Mouse (Mus musculus): ENCODE measurements at regions not wholly inside any gene's neighbourhood (a gene's known extent, or its start where the extent isn't known, plus 50 kb on each side); places are given as distances from the start of the nearest gene placed in this dataset.

- H3K9me3 ChIP-seq, result no peaks in the 10 kb centered on the region
- no peak overlapping the region for H3K4me2 ChIP-seq
- 92% methylated on average over 8 of the region's 8 CpGs for WGBS
- H3K36me3 ChIP-seq (replicated peaks), result no peaks in the 10 kb centered on the region
- no peak overlapping the region for H3K9ac ChIP-seq
- H3K27me3 ChIP-seq, result no peaks in the 10 kb centered on the region
- ATAC-seq (ENCODE audit: low FRiP score), result no peak
- H3K4me3 ChIP-seq (replicated peaks), result no peak overlapping the region
- H3K4me1 ChIP-seq, result no peaks in the 10 kb centered on the region; the same call in 1 of the 2 replicates
- no peak overlapping the region for H3K27ac ChIP-seq
Observed at GRCm38 (mm10) chr1:72108678-72109077, 103.4 kb downstream of the Mreg start.

GRCm38 (mm10) chr1:72107125-72107524 lies 105.0 kb downstream of the Mreg start:
- ATAC-seq (ENCODE audit: low FRiP score), result no peak
- H3K4me3 ChIP-seq (replicated peaks), result no peak overlapping the region
- 87% methylated on average over 7 of the region's 7 CpGs for WGBS
- H3K9ac ChIP-seq, result no peak overlapping the region
- no peaks in the 10 kb centered on the region for H3K36me3 ChIP-seq (replicated peaks)
- no peak overlapping the region for H3K4me2 ChIP-seq
- H3K4me1 ChIP-seq, result no peaks in the 10 kb centered on the region; the same call in 1 of the 2 replicates
- no peaks in the 10 kb centered on the region for H3K9me3 ChIP-seq
- no peaks in the 10 kb centered on the region for H3K27me3 ChIP-seq
- no peak overlapping the region for H3K27ac ChIP-seq

GRCm38 (mm10) chr1:72106655-72107054 lies 105.5 kb downstream of the Mreg start:
- Histone ChIP-seq H3K27me3 (no peaks in the 10 kb centered on the region), H3K4me3 (replicated peaks) (no peak overlapping the region), H3K9ac (no peak overlapping the region), H3K4me1 (no peaks in the 10 kb centered on the region; the same call in 1 of the 2 replicates), H3K4me2 (no peak overlapping the region), H3K9me3 (no peaks in the 10 kb centered on the region), H3K36me3 (replicated peaks) (no peaks in the 10 kb centered on the region), H3K27ac (no peak overlapping the region)
- no peak for ATAC-seq (ENCODE audit: low FRiP score)
- WGBS, result 83% methylated on average over 4 of the region's 4 CpGs

GRCm38 (mm10) chr1:72105435-72106057 lies 106.6 kb downstream of the Mreg start:
- ATAC-seq (ENCODE audit: low FRiP score), result no peak
- Histone ChIP-seq H3K9ac (no peak overlapping the region), H3K36me3 (replicated peaks) (no peaks in the 10 kb centered on the region), H3K4me3 (replicated peaks) (no peak overlapping the region), H3K27me3 (no peaks in the 10 kb centered on the region), H3K9me3 (no peaks in the 10 kb centered on the region), H3K4me1 (no peaks in the 10 kb centered on the region), H3K4me2 (no peak overlapping the region), H3K27ac (no peak overlapping the region)
- WGBS, result 87% methylated on average over 5 of the region's 5 CpGs

GRCm38 (mm10) chr1:72103962-72104361 lies 108.1 kb downstream of the Mreg start:
- 92% methylated on average over 6 of the region's 6 CpGs for WGBS
- ATAC-seq (ENCODE audit: low FRiP score), result no peak

GRCm38 (mm10) chr1:72103387-72103786 lies 108.7 kb downstream of the Mreg start:
- no peak overlapping the region for H3K4me2 ChIP-seq
- no peak for ATAC-seq (ENCODE audit: low FRiP score)
- H3K27ac ChIP-seq, result no peak overlapping the region
- H3K36me3 ChIP-seq (replicated peaks), result no peaks in the 10 kb centered on the region
- 90% methylated on average over 6 of the region's 6 CpGs for WGBS
- H3K9ac ChIP-seq, result no peak overlapping the region
- H3K4me3 ChIP-seq (replicated peaks), result no peak overlapping the region
- H3K9me3 ChIP-seq, result no peaks in the 10 kb centered on the region
- H3K27me3 ChIP-seq, result no peaks in the 10 kb centered on the region
- H3K4me1 ChIP-seq, result no peaks in the 10 kb centered on the region

More at GRCm38 (mm10) chr1:72103962-72104361, 108.1 kb downstream of the Mreg start:
- H3K27ac ChIP-seq, result no peak overlapping the region
- H3K4me2 ChIP-seq, result no peak overlapping the region
- no peaks in the 10 kb centered on the region for H3K9me3 ChIP-seq
- H3K36me3 ChIP-seq (replicated peaks), result no peaks in the 10 kb centered on the region
- no peaks in the 10 kb centered on the region for H3K27me3 ChIP-seq
- no peak overlapping the region for H3K9ac ChIP-seq
- H3K4me3 ChIP-seq (replicated peaks), result no peak overlapping the region
- no peaks in the 10 kb centered on the region for H3K4me1 ChIP-seq

- no peaks in the 10 kb centered on the region for H3K9me3 ChIP-seq
- no peaks in the 10 kb centered on the region for H3K27me3 ChIP-seq
- no peak for ATAC-seq (ENCODE audit: low FRiP score)
- H3K9ac ChIP-seq, result no peak overlapping the region
- H3K27ac ChIP-seq, result no peak overlapping the region
- H3K4me2 ChIP-seq, result no peak overlapping the region
- H3K36me3 ChIP-seq (replicated peaks), result no peaks in the 10 kb centered on the region
- no peaks in the 10 kb centered on the region for H3K4me1 ChIP-seq
- 79% methylated on average over 5 of the region's 5 CpGs for WGBS
- H3K4me3 ChIP-seq (replicated peaks), result no peak overlapping the region
Observed at GRCm38 (mm10) chr1:72099447-72099846, 112.7 kb downstream of the Mreg start.

- 76% methylated on average over 2 of the region's 2 CpGs for WGBS
- no peak for ATAC-seq (ENCODE audit: low FRiP score)
- H3K27me3 ChIP-seq, result no peaks in the 10 kb centered on the region
- no peak overlapping the region for H3K4me2 ChIP-seq
- H3K27ac ChIP-seq, result no peak overlapping the region
- no peaks in the 10 kb centered on the region for H3K36me3 ChIP-seq (replicated peaks)
- no peaks in the 10 kb centered on the region for H3K9me3 ChIP-seq
- no peak overlapping the region for H3K4me3 ChIP-seq (replicated peaks)
- no peaks in the 10 kb centered on the region for H3K4me1 ChIP-seq
- H3K9ac ChIP-seq, result no peak overlapping the region
Observed at GRCm38 (mm10) chr1:72091344-72091743, 120.8 kb downstream of the Mreg start.

GRCm38 (mm10) chr1:72085661-72086060 lies 126.4 kb downstream of the Mreg start:
- H3K27me3 ChIP-seq, result no peaks in the 10 kb centered on the region
- WGBS, result 70% methylated on average over 6 of the region's 6 CpGs
- no peak overlapping the region for H3K9ac ChIP-seq
- no peak overlapping the region for H3K4me2 ChIP-seq
- no peaks in the 10 kb centered on the region for H3K36me3 ChIP-seq (replicated peaks)
- H3K9me3 ChIP-seq, result no peaks in the 10 kb centered on the region
- no peak overlapping the region for H3K27ac ChIP-seq
- H3K4me1 ChIP-seq, result no peaks in the 10 kb centered on the region
- no peak for ATAC-seq (ENCODE audit: low FRiP score)
- no peak overlapping the region for H3K4me3 ChIP-seq (replicated peaks)

GRCm38 (mm10) chr1:72084219-72084618 lies 127.9 kb downstream of the Mreg start:
- no peaks in the 10 kb centered on the region for H3K27me3 ChIP-seq
- 86% methylated on average over 3 of the region's 3 CpGs for WGBS
- no peaks in the 10 kb centered on the region for H3K36me3 ChIP-seq (replicated peaks)
- ATAC-seq (ENCODE audit: low FRiP score), result no peak
- H3K27ac ChIP-seq, result no peak overlapping the region
- no peak overlapping the region for H3K4me3 ChIP-seq (replicated peaks)
- H3K9ac ChIP-seq, result no peak overlapping the region
- H3K4me2 ChIP-seq, result no peak overlapping the region
- H3K9me3 ChIP-seq, result no peaks in the 10 kb centered on the region
- H3K4me1 ChIP-seq, result no peaks in the 10 kb centered on the region

- Histone ChIP-seq H3K36me3 (replicated peaks) (no peaks in the 10 kb centered on the region), H3K9ac (no peak overlapping the region), H3K9me3 (no peaks in the 10 kb centered on the region), H3K4me2 (no peak overlapping the region), H3K4me3 (replicated peaks) (no peak overlapping the region), H3K27me3 (no peaks in the 10 kb centered on the region), H3K27ac (no peak overlapping the region), H3K4me1 (no peaks in the 10 kb centered on the region)
- no peak for ATAC-seq (ENCODE audit: low FRiP score)
- WGBS, result 89% methylated on average over 4 of the region's 4 CpGs
Observed at GRCm38 (mm10) chr1:72082366-72082765, 129.7 kb downstream of the Mreg start.

- H3K36me3 ChIP-seq (replicated peaks), result no peaks in the 10 kb centered on the region
- H3K27me3 ChIP-seq, result no peaks in the 10 kb centered on the region
- no peak for ATAC-seq (ENCODE audit: low FRiP score)
- no peak overlapping the region for H3K9ac ChIP-seq
- H3K27ac ChIP-seq, result no peak overlapping the region
- H3K4me3 ChIP-seq (replicated peaks), result no peak overlapping the region
- no peaks in the 10 kb centered on the region for H3K4me1 ChIP-seq
- 82% methylated on average over 5 of the region's 5 CpGs for WGBS
- H3K9me3 ChIP-seq, result no peaks in the 10 kb centered on the region
- no peak overlapping the region for H3K4me2 ChIP-seq
Observed at GRCm38 (mm10) chr1:72081811-72082210, 130.3 kb downstream of the Mreg start.

GRCm38 (mm10) chr1:72078926-72079550 lies 133.1 kb downstream of the Mreg start:
- WGBS, result 80% methylated on average over 7 of the region's 7 CpGs
- Histone ChIP-seq H3K4me3 (replicated peaks) (no peak overlapping the region), H3K4me1 (no peaks in the 10 kb centered on the region), H3K9me3 (no peaks in the 10 kb centered on the region), H3K36me3 (replicated peaks) (no peaks in the 10 kb centered on the region), H3K4me2 (no peak overlapping the region), H3K9ac (no peak overlapping the region), H3K27ac (no peak overlapping the region), H3K27me3 (no peaks in the 10 kb centered on the region)
- ATAC-seq (ENCODE audit: low FRiP score), result no peak

Data from forebrain, embryonic 12.5 days (tissue).